Mouse (Mus musculus) liver, postnatal 0 days (tissue): ENCODE measurements around the gene Gm20388.

Experiments
- CTCF ChIP-seq: sonication (generic); IDR thresholded peaks from 2 replicates; pipeline ENCODE4 v1.5.1; 2016; ENCODE audit warnings: antibody characterized with exemption, low read depth
- EP300 ChIP-seq: IDR thresholded peaks from 2 replicates; pipeline ENCODE4 v1.6.1; 2016; ENCODE audit warnings: antibody characterized with exemption, low read depth, mild to moderate bottlenecking

DNA sequence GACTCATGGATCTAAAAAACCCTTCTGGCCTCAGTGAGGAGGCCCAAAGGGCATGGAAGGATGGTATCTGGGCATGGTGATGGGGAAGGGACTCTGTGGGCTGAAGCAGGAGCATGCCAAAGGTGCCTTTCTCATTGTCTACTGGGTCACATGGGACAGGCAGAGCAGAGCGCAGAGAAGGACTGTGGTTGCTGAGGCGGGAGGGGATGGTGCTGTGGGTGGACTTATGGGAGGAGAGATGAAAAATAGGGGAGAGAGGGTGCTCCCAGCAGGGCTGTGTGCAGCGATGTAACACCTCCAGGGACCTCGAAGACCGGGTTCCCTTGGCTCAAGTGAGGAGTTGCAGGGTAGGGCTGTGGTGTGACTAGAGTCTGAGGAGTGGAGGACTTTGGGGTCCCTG, 281.5 kb downstream of the Gm20388 start:
- no peak for TF ChIP-seq EP300
- TF ChIP-seq CTCF, result no peak
